Comparison of ENCODE assay signal across 8 mouse cellular contexts in genomic region chr8:86903104-86903503, GRCm38 (mm10). TPM values are rescaled to one million over a fixed set of nuclear protein-coding genes. Genes with fewer than 3 reads are reported as not detected.
DNase-seq lines count a peak whose midpoint lies in the region; ATAC-seq and TF ChIP-seq lines count a peak whose summit lies in the region.
"Had no signal": no experiment of that assay in that cellular context is flagged by ENCODE, and none has a peak within 500 bp of the region (broad histone marks: within the 10 kb centered on the region; RNA-seq: fewer than 3 reads in every experiment).

No protein-coding gene starts in this region.

- no peak overlapping the region for H3K4me3 ChIP-seq in cortical plate, adult 2 months (ENCODE audit: insufficient read depth, low read length)
- H3K4me3 ChIP-seq in heart, embryonic 11.5 days (ENCODE audit: low read depth, low read length), result no peak overlapping the region
- no peak overlapping the region for H3K4me3 ChIP-seq in spleen, adult 2 months (ENCODE audit: extremely low read depth, insufficient read depth, insufficient read length)
- H3K4me3 ChIP-seq: midbrain, embryonic 12.5 days had no signal

- no peaks in the 10 kb centered on the region for H3K27me3 ChIP-seq in heart, embryonic 11.5 days (ENCODE audit: control insufficient read depth, insufficient read depth, low read length)
- no peaks in the 10 kb centered on the region for H3K27me3 ChIP-seq in spleen, adult 2 months (ENCODE audit: control insufficient read depth, insufficient read depth, low read length)

- peak; percentile 94 for TF ChIP-seq CTCF in cortical plate, adult 2 months (IDR thresholded peaks at IDR 0.05; ENCODE audit: extremely low read depth, insufficient read depth, low read length)
- peak; percentile 98 for TF ChIP-seq CTCF in spleen, adult 2 months (IDR thresholded peaks at IDR 0.05; ENCODE audit: extremely low read depth, insufficient read depth, insufficient read length, insufficient replicate concordance)

- no peak overlapping the region for H3K27ac ChIP-seq in cortical plate, adult 2 months (ENCODE audit: insufficient read depth, low read length)
- no peak overlapping the region for H3K27ac ChIP-seq in heart, embryonic 11.5 days (ENCODE audit: low read depth, low read length)
- no peak overlapping the region for H3K27ac ChIP-seq in spleen, adult 2 months (ENCODE audit: insufficient read depth, low read length)
- H3K27ac ChIP-seq: midbrain, embryonic 12.5 days had no signal

- H3K9me3 ChIP-seq in heart, embryonic 11.5 days (replicated peaks; ENCODE audit: control insufficient read depth, low read length), result no peaks in the 10 kb centered on the region
- H3K9me3 ChIP-seq: midbrain, embryonic 12.5 days had no signal

- 0 out of 2 replicates have a peak, but pooled peaks have one; percentile 31 for ATAC-seq in heart, embryonic 11.5 days (replicated peaks; ENCODE audit: insufficient number of reproducible peaks, low FRiP score, low TSS enrichment)

- no peak for TF ChIP-seq POLR2A in cortical plate, adult 2 months (IDR thresholded peaks at IDR 0.05; ENCODE audit: extremely low read depth, insufficient read depth, low read length)
- no peak for TF ChIP-seq POLR2A in spleen, adult 2 months (IDR thresholded peaks at IDR 0.05; ENCODE audit: low read depth, low read length)

- 9% methylated on average over 10 of the region's 10 CpGs for WGBS in heart, embryonic 11.5 days (ENCODE audit: insufficient replicate concordance)
- whole genome bisulfite sequencing in spleen, adult 2 months, result 9% methylated on average over 10 of the region's 10 CpGs

- no peaks in the 10 kb centered on the region for H3K36me3 ChIP-seq in heart, embryonic 11.5 days (ENCODE audit: control insufficient read depth, insufficient read depth, low read length)
- H3K36me3 ChIP-seq in spleen, adult 2 months (ENCODE audit: control insufficient read depth, insufficient read depth, low read length), result no peaks in the 10 kb centered on the region
- H3K36me3 ChIP-seq: midbrain, embryonic 12.5 days had no signal

- no peak overlapping the region for H3K9ac ChIP-seq in heart, embryonic 11.5 days (ENCODE audit: low read depth, low read length)
- H3K9ac ChIP-seq: midbrain, embryonic 12.5 days had no signal

- H3K4me2 ChIP-seq in heart, embryonic 11.5 days, result no peak overlapping the region
- H3K4me2 ChIP-seq: midbrain, embryonic 12.5 days had no signal

- H3K4me1 ChIP-seq in cortical plate, adult 2 months (ENCODE audit: control insufficient read depth, insufficient read depth, low read length), result no peaks in the 10 kb centered on the region
- no peaks in the 10 kb centered on the region for H3K4me1 ChIP-seq in heart, embryonic 11.5 days (ENCODE audit: control insufficient read depth, insufficient read depth, low read length)
- H3K4me1 ChIP-seq in spleen, adult 2 months (ENCODE audit: control insufficient read depth, insufficient read depth, insufficient read length), result peaks cover 3% of the 10 kb centered on the region; the same call in 1 of the 2 replicates
- H3K4me1 ChIP-seq: midbrain, embryonic 12.5 days had no signal

- peak; percentile 89 for DNase-seq in ES-CJ7 (ENCODE audit: low read depth, low spot score)
- peak; percentile 79 to 95 for DNase-seq in adrenal gland, adult (ENCODE audit: inconsistent age in 2 of 2, low spot score in 1 of 2)
- DNase-seq in layer of hippocampus, postnatal 10 days (ENCODE audit: low spot score in 2 of 2), result peak; percentile 89 to 90
- peak; percentile 77 to 88 for DNase-seq in lung, postnatal 4 days
- DNase-seq in spleen, adult 2 months (ENCODE audit: low read depth in 1 of 2, low spot score in 2 of 2), result peak in 1 of 2 experiments; percentile 79

RNA-seq across cellular contexts. Expression of gene N4bp1, which starts 18.0 kb away (rescaled TPM):
- polyA plus RNA-seq in cortical plate, adult 2 months (2012; rRNA removed), result 15.8 and 16.7 TPM in 2 replicates
- 7.2 and 9.6 TPM in 2 replicates for polyA plus RNA-seq in heart, embryonic 11.5 days (2014; fragmentation: Nextera tagmentation; extraction: Ambion mirVana)
- 10 to 100 TPM; 25.9 to 27.0 TPM for total RNA-seq in layer of hippocampus, postnatal 10 days (2021)
- polyA plus RNA-seq in spleen, adult 2 months (2012; rRNA removed), result 10.7 and 11.0 TPM in 2 replicates
